Mouse (Mus musculus) hindlimb bud, embryonic 11.5 days (tissue): ENCODE measurements at regions not wholly inside any gene's neighbourhood (a gene's known extent, or its start where the extent isn't known, plus 50 kb on each side); places are given as distances from the start of the nearest gene placed in this dataset.
"Not testable (repeated sequence)": the region's sequence is repeated elsewhere in the genome, so short reads cannot be mapped to it uniquely, and the experiment has no call there.

Source experiments
- DNase-seq: peaks from one replicate; pipeline ENCODE4 v3.0.0-alpha.2; 2012; ENCODE audit warnings: low read depth, low spot score; ENCODE audit errors: extremely low spot score

- no peak for DNase-seq
Measured at GRCm38 (mm10) chr12:15584721-15585120, 232.0 kb downstream of the Trib2 start.

- DNase-seq: no peak
Measured at GRCm38 (mm10) chr12:15566785-15567109, 250.0 kb downstream of the Trib2 start.

- DNase-seq: no peak
Measured at GRCm38 (mm10) chr12:15565941-15566784, 250.6 kb downstream of the Trib2 start.

- no peak for DNase-seq
Measured at GRCm38 (mm10) chr12:15562826-15563225, 253.9 kb downstream of the Trib2 start.

- DNase-seq: no peak
Measured at GRCm38 (mm10) chr12:15555471-15555870, 261.3 kb downstream of the Trib2 start.

GRCm38 (mm10) chr12:15553681-15554007, 263.1 kb downstream of the Trib2 start:
- no peak for DNase-seq

GRCm38 (mm10) chr12:15552979-15553680, 263.6 kb downstream of the Trib2 start:
- no peak for DNase-seq

GRCm38 (mm10) chr12:15552210-15552609, 264.5 kb downstream of the Trib2 start:
- DNase-seq: no peak

GRCm38 (mm10) chr12:15551281-15551900, 265.3 kb downstream of the Trib2 start:
- DNase-seq: no peak

- no peak for DNase-seq
Measured at GRCm38 (mm10) chr12:15544351-15544750, 272.4 kb downstream of the Trib2 start.

GRCm38 (mm10) chr12:15542486-15542885, 274.2 kb downstream of the Trib2 start:
- no peak for DNase-seq

GRCm38 (mm10) chr12:15536852-15537368, 279.8 kb downstream of the Trib2 start:
- no peak for DNase-seq

- no peak for DNase-seq
Measured at GRCm38 (mm10) chr12:15536247-15536646, 280.5 kb downstream of the Trib2 start.

- peak; percentile 39 for DNase-seq
Measured at GRCm38 (mm10) chr12:15535822-15536221, 280.9 kb downstream of the Trib2 start.

GRCm38 (mm10) chr12:15520783-15521407, 295.8 kb downstream of the Trib2 start:
- DNase-seq: no peak

- DNase-seq: no peak
Measured at GRCm38 (mm10) chr12:15511994-15512393, 304.7 kb downstream of the Trib2 start.

GRCm38 (mm10) chr12:15507576-15507975, 309.1 kb downstream of the Trib2 start:
- peak; percentile 10 for DNase-seq

- DNase-seq: no peak
Measured at GRCm38 (mm10) chr12:15493640-15494039, 323.1 kb downstream of the Trib2 start.

GRCm38 (mm10) chr12:15472741-15473140, 344.0 kb downstream of the Trib2 start:
- DNase-seq: no peak

- no peak for DNase-seq
Measured at GRCm38 (mm10) chr12:15459429-15459828, 357.3 kb downstream of the Trib2 start.

GRCm38 (mm10) chr12:15456369-15456768, 360.4 kb downstream of the Trib2 start:
- DNase-seq: not testable (repeated sequence)
